Mouse (Mus musculus) testis, adult 2 months (tissue): ENCODE data around the gene Dst.

ENCODE experiments used
- CTCF ChIP-seq: fragments of 200-500 bp; IDR thresholded peaks from 2 replicates; pipeline ENCODE4 v1.5.1; 2012; ENCODE audit warnings: low read depth, mild to moderate bottlenecking, inconsistent platforms, low read length, moderate library complexity; ENCODE audit not compliant: control insufficient read depth, insufficient read depth, insufficient replicate concordance
- POLR2A ChIP-seq: fragments of 200-500 bp; IDR thresholded peaks from 2 replicates; pipeline ENCODE4 v1.6.1; 2012; ENCODE audit warnings: low read depth, mild to moderate bottlenecking, inconsistent platforms, low read length, moderate library complexity; ENCODE audit not compliant: control insufficient read depth

- TF ChIP-seq CTCF (no peak), POLR2A (no peak)
These were observed 1.8 kb upstream of the Dst start for GRCm38 (mm10) chr1:33906216-33906615.
